Comparison of ENCODE assay signal across 8 mouse cellular contexts in genomic region chr11:115226811-115227491, GRCm38 (mm10). TPM values are rescaled to one million over a fixed set of nuclear protein-coding genes. Genes with fewer than 3 reads are reported as not detected.
DNase-seq lines count a peak whose midpoint lies in the region; ATAC-seq and TF ChIP-seq lines count a peak whose summit lies in the region.

No protein-coding gene starts in this region.

- WGBS in cerebellum, adult 2 months, result 22% methylated on average over 14 of the region's 14 CpGs
- 47% methylated on average over 14 of the region's 14 CpGs for WGBS in heart, embryonic 16.5 days
- 41% methylated on average over 14 of the region's 14 CpGs for WGBS in midbrain, embryonic 11.5 days
- 60% methylated on average over 14 of the region's 14 CpGs for WGBS in intestine, embryonic 15.5 days

- H3K36me3 ChIP-seq in G1E (replicated peaks), result peaks cover 97% of the 10 kb centered on the region
- H3K36me3 ChIP-seq in heart, embryonic 16.5 days (ENCODE audit: control insufficient read depth, insufficient read depth), result no peaks in the 10 kb centered on the region
- H3K36me3 ChIP-seq in midbrain, embryonic 11.5 days (ENCODE audit: control insufficient read depth, insufficient read depth, low read length), result no peaks in the 10 kb centered on the region
- H3K36me3 ChIP-seq in intestine, embryonic 15.5 days, result no peaks in the 10 kb centered on the region

- peak in 1 of 2 experiments; percentile 70 for DNase-seq in cerebellum, adult 2 months
- DNase-seq in cerebellum, adult 9-10 months, result no peak
- no peak for DNase-seq in G1E (ENCODE audit: low spot score)
- no peak for DNase-seq in midbrain, embryonic 11.5 days (ENCODE audit: low spot score, missing footprints)
- DNase-seq in urinary bladder, postnatal 10 days (ENCODE audit: low spot score), result no peak
- no peak for DNase-seq in kidney, postnatal 14 days

- H3K4me2 ChIP-seq in heart, embryonic 16.5 days (ENCODE audit: low read depth, low read length), result no peak overlapping the region
- no peak overlapping the region for H3K4me2 ChIP-seq in midbrain, embryonic 11.5 days
- no peak overlapping the region for H3K4me2 ChIP-seq in intestine, embryonic 15.5 days (replicated peaks)

- peaks cover 78% of the 10 kb centered on the region for H3K4me1 ChIP-seq in cerebellum, adult 2 months (ENCODE audit: control insufficient read depth, insufficient read depth, low read length)
- H3K4me1 ChIP-seq in G1E (ENCODE audit: insufficient read depth, low read depth, low read length), result peaks cover 7% of the 10 kb centered on the region
- H3K4me1 ChIP-seq in heart, embryonic 16.5 days (ENCODE audit: control insufficient read depth, insufficient read depth, low read length), result peaks cover 62% of the 10 kb centered on the region
- peaks cover 29% of the 10 kb centered on the region for H3K4me1 ChIP-seq in midbrain, embryonic 11.5 days (ENCODE audit: control insufficient read depth, insufficient read depth, low read length)
- H3K4me1 ChIP-seq in intestine, embryonic 15.5 days (replicated peaks), result peaks cover 29% of the 10 kb centered on the region

- H3K27me3 ChIP-seq in cerebellum, adult 2 months (ENCODE audit: control insufficient read depth, insufficient read depth, low read length), result no peaks in the 10 kb centered on the region
- no peaks in the 10 kb centered on the region for H3K27me3 ChIP-seq in G1E (ENCODE audit: insufficient read depth, low read length)
- H3K27me3 ChIP-seq in heart, embryonic 16.5 days (ENCODE audit: control insufficient read depth, insufficient read depth, low read length), result no peaks in the 10 kb centered on the region
- H3K27me3 ChIP-seq in midbrain, embryonic 11.5 days (ENCODE audit: control insufficient read depth, insufficient read depth, low read length), result no peaks in the 10 kb centered on the region
- H3K27me3 ChIP-seq in intestine, embryonic 15.5 days (replicated peaks), result no peaks in the 10 kb centered on the region; the same call in 1 of the 2 replicates

- peak overlapping the region; percentile 63 for H3K27ac ChIP-seq in cerebellum, adult 2 months (ENCODE audit: insufficient read depth, low read length)
- H3K27ac ChIP-seq in heart, embryonic 16.5 days (ENCODE audit: low read length), result peak overlapping the region; percentile 58; the same call in 1 of the 2 replicates
- no peak overlapping the region for H3K27ac ChIP-seq in midbrain, embryonic 11.5 days (ENCODE audit: low read depth, low read length)
- no peak overlapping the region for H3K27ac ChIP-seq in intestine, embryonic 15.5 days

- ATAC-seq in G1E (ENCODE audit: extremely low read depth, insufficient number of reproducible peaks, low FRiP score, poor library complexity, severe bottlenecking), result 0 out of 2 replicates have a peak, but pooled peaks have one; percentile 12
- 0 out of 2 replicates have a peak, but pooled peaks have one; percentile 11 for ATAC-seq in heart, embryonic 16.5 days (replicated peaks; ENCODE audit: extremely low read depth, insufficient read depth, low FRiP score)
- ATAC-seq in midbrain, embryonic 11.5 days (ENCODE audit: low FRiP score), result peak; percentile 50; the same call in 1 of the 2 replicates
- no peak for ATAC-seq in intestine, embryonic 15.5 days

- no peak for TF ChIP-seq POLR2A in cerebellum, adult 2 months (IDR thresholded peaks at IDR 0.05; ENCODE audit: borderline replicate concordance, insufficient read depth, low read length)

- H3K9ac ChIP-seq in heart, embryonic 16.5 days (ENCODE audit: low read length), result peak overlapping the region; percentile 11; the same call in 1 of the 2 replicates
- H3K9ac ChIP-seq in midbrain, embryonic 11.5 days (ENCODE audit: low read length), result no peak overlapping the region
- no peak overlapping the region for H3K9ac ChIP-seq in intestine, embryonic 15.5 days

- no peaks in the 10 kb centered on the region for H3K9me3 ChIP-seq in G1E (replicated peaks)
- H3K9me3 ChIP-seq in heart, embryonic 16.5 days (replicated peaks; ENCODE audit: control insufficient read depth, low read length), result no peaks in the 10 kb centered on the region
- no peaks in the 10 kb centered on the region for H3K9me3 ChIP-seq in midbrain, embryonic 11.5 days (ENCODE audit: control insufficient read depth, low read length)
- no peaks in the 10 kb centered on the region for H3K9me3 ChIP-seq in intestine, embryonic 15.5 days

- H3K4me3 ChIP-seq in cerebellum, adult 2 months (replicated peaks; ENCODE audit: insufficient read depth, low read depth, low read length), result no peak overlapping the region
- H3K4me3 ChIP-seq in G1E (ENCODE audit: low read depth, low read length), result no peak overlapping the region
- H3K4me3 ChIP-seq in heart, embryonic 16.5 days (ENCODE audit: low read length), result no peak overlapping the region
- H3K4me3 ChIP-seq in midbrain, embryonic 11.5 days (ENCODE audit: low read depth, low read length), result no peak overlapping the region
- no peak overlapping the region for H3K4me3 ChIP-seq in intestine, embryonic 15.5 days (replicated peaks)

- no peak for TF ChIP-seq CTCF in cerebellum, adult 2 months (IDR thresholded peaks at IDR 0.05; ENCODE audit: borderline replicate concordance, insufficient read depth, low read depth, low read length)
- no peak for TF ChIP-seq CTCF in G1E (IDR thresholded peaks at IDR 0.05; ENCODE audit: low read depth, low read length)

RNA-seq across cellular contexts. Expression of gene Nat9, which starts 39.3 kb away (rescaled TPM):
- polyA plus RNA-seq in cerebellum, adult 2 months (2012; rRNA removed), result 30.8 and 37.5 TPM in 2 replicates
- total RNA-seq in G1E (2014; fragmentation: Nextera tagmentation), result 18.0 and 21.1 TPM in 2 replicates
- total RNA-seq in G1E (2017), result 26.5 and 38.3 TPM in 2 replicates
- polyA plus RNA-seq in G1E (2012), result 23.2 and 23.7 TPM in 2 replicates
- polyA plus RNA-seq in heart, embryonic 16.5 days (2015; fragmentation: Nextera tagmentation; extraction: Ambion mirVana), result 18.6 and 20.8 TPM in 2 replicates
- 17.7 and 19.2 TPM in 2 replicates for polyA plus RNA-seq in midbrain, embryonic 11.5 days (2014; fragmentation: Nextera tagmentation; extraction: Ambion mirVana)
- 20.5 and 20.6 TPM in 2 replicates for polyA plus RNA-seq in intestine, embryonic 15.5 days (2015; fragmentation: Nextera tagmentation; extraction: Ambion mirVana)

RNA-seq across cellular contexts. Expression of gene Tmem104, which starts 39.7 kb away (rescaled TPM):
- polyA plus RNA-seq in cerebellum, adult 2 months (2012; rRNA removed), result 12.5 and 13.3 TPM in 2 replicates
- total RNA-seq in G1E (2014; fragmentation: Nextera tagmentation), result 14.7 and 17.3 TPM in 2 replicates
- total RNA-seq in G1E (2017), result 2.6 and 4.2 TPM in 2 replicates
- polyA plus RNA-seq in G1E (2012), result 16.3 and 23.2 TPM in 2 replicates
- 6.6 and 7.1 TPM in 2 replicates for polyA plus RNA-seq in heart, embryonic 16.5 days (2015; fragmentation: Nextera tagmentation; extraction: Ambion mirVana)
- polyA plus RNA-seq in midbrain, embryonic 11.5 days (2014; fragmentation: Nextera tagmentation; extraction: Ambion mirVana), result 6.2 and 9.2 TPM in 2 replicates
- polyA plus RNA-seq in intestine, embryonic 15.5 days (2015; fragmentation: Nextera tagmentation; extraction: Ambion mirVana), result 9.3 and 12.2 TPM in 2 replicates

RNA-seq across cellular contexts. Expression of gene Grin2c, which starts 40.1 kb away (rescaled TPM):
- polyA plus RNA-seq in cerebellum, adult 2 months (2012; rRNA removed), result 249 and 283 TPM in 2 replicates
- total RNA-seq in G1E (2014; fragmentation: Nextera tagmentation) (0.53 TPM in 1 of 2 replicates, not detected in the other), G1E (2017) (0.06 TPM in 1 of 2 replicates, not detected in the other)
- polyA plus RNA-seq in G1E (2012), result not detected in 2 replicates
- 0.07 and 0.21 TPM in 2 replicates for polyA plus RNA-seq in heart, embryonic 16.5 days (2015; fragmentation: Nextera tagmentation; extraction: Ambion mirVana)
- polyA plus RNA-seq in midbrain, embryonic 11.5 days (2014; fragmentation: Nextera tagmentation; extraction: Ambion mirVana), result 0.04 and 0.18 TPM in 2 replicates
- 0.05 and 0.09 TPM in 2 replicates for polyA plus RNA-seq in intestine, embryonic 15.5 days (2015; fragmentation: Nextera tagmentation; extraction: Ambion mirVana)

RNA-seq across cellular contexts. Expression of gene Fdxr, which starts 49.9 kb away (rescaled TPM):
- 53.5 and 56.8 TPM in 2 replicates for polyA plus RNA-seq in cerebellum, adult 2 months (2012; rRNA removed)
- 3.7 and 10.4 TPM in 2 replicates for total RNA-seq in G1E (2014; fragmentation: Nextera tagmentation)
- 10.7 and 11.1 TPM in 2 replicates for total RNA-seq in G1E (2017)
- polyA plus RNA-seq in G1E (2012), result 32.2 and 36.3 TPM in 2 replicates
- polyA plus RNA-seq in heart, embryonic 16.5 days (2015; fragmentation: Nextera tagmentation; extraction: Ambion mirVana), result 14.2 and 14.7 TPM in 2 replicates
- polyA plus RNA-seq in midbrain, embryonic 11.5 days (2014; fragmentation: Nextera tagmentation; extraction: Ambion mirVana), result 11.2 and 12.7 TPM in 2 replicates
- polyA plus RNA-seq in intestine, embryonic 15.5 days (2015; fragmentation: Nextera tagmentation; extraction: Ambion mirVana), result 17.2 and 20.8 TPM in 2 replicates

Comparison
In these comparisons a context has a peak if more than half of its experiments do, and no peak if none do; other contexts are left out.
1. H3K27ac ChIP-seq: peak in cerebellum, adult 2 months (single experiment) and heart, embryonic 16.5 days (single experiment); none in midbrain, embryonic 11.5 days (single experiment) and intestine, embryonic 15.5 days (single experiment).
2. RNA of gene Grin2c, which starts 40.1 kb away (polyA plus RNA-seq): 249 to 283 TPM in cerebellum, adult 2 months; 0.07 to 0.21 TPM in heart, embryonic 16.5 days, 0.04 to 0.18 TPM in midbrain, embryonic 11.5 days, 0.05 to 0.09 TPM in intestine, embryonic 15.5 days and not detected in G1E; every median in the first group is over 100 times any median in the second.